Mouse (Mus musculus) CD8-positive naive resting alpha-beta T cell, adult 57 days (primary cell): ENCODE results near the gene Atxn2l. TPM values are rescaled to one million over a fixed set of nuclear protein-coding genes. Genes with fewer than 3 reads are reported as not detected.

Experiments used
- total RNA-seq: library from RNA; stranded (reverse); gene quantifications from one replicate; pipeline ENCODE4 v1.2.4, GENCODE M21; 2023

The Atxn2l gene
- 201 TPM for total RNA-seq

DNA sequence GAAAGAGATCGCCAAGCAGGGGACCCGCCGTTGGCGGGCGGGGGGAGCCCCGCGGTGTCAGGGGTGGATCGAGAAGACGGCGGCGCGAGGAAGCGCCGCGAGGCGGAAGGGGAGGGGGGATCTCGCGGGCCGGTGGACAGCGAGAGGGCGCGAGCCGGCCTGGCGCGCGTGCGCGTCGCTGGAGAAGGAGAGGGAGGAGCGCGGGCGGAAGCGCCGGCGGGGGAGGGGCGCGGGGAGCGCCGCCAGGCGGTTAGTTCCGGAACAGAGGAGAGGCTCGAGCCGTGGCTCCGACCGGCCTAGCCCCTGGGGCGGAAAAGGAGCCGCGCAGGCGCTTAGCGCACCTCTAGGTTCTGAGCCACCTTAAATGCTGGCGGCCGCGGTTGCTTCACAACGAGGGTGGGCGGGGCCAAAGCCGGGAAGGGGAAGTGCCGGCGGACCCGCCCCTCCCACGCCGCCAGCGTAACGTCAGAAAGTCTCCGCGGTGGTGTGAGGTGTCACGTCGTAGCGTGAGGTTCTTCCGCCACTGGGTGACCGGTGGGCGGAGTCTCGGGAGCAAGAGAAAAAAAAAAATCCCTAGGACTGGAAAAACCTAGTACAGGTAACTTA, at the start of gene Atxn2l:
Atxn2l (minus strand) TSS at position 165 of the 606 bp plus-strand sequence.

GRCm38 (mm10) chr7:126487052-126487483, 16.2 kb downstream of the Atxn2l start, which contains the start of gene Tufm:
Gene Tufm (plus strand): TSS chr7:126487361.

GRCm38 (mm10) chr7:126474993-126475581, 28.1 kb downstream of the Atxn2l start, which contains the start of gene Sh2b1:
Gene Sh2b1 (minus strand): TSS chr7:126475424.

DNA sequence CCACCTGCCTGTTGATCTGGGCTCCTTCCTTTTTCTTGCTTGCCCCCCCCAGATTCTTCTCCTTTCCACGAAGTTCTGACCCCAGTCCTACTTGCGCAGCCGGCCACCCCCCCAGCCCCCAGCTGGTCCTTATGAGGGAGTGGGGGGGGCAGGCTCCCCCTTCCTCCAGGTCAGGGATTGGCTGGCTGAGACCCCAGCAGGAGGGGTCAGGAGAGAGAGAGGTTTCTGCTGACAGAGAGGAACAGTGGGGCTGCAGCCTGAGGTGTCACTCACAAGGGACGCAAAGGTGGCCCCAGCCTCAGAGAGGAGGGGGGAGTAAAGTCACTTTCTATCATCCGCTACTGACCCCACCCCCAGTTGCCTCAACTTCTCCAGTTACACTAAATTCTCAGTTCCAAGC, 40.2 kb downstream of the Atxn2l start, which contains the start of gene Atp2a1:
Atp2a1 (minus strand) TSS at position 105 of the 400 bp plus-strand sequence.

Other genes with a start within 250 kb of the Atxn2l start
- gene Sbk1, start 230.8 kb downstream of the Atxn2l start, total RNA-seq, result 59.1 TPM
- gene Lat, start 133.9 kb downstream of the Atxn2l start, total RNA-seq, result 568 TPM
- gene Spns1, start 126.0 kb downstream of the Atxn2l start, total RNA-seq, result 86.1 TPM
- gene Nfatc2ip, start 106.7 kb downstream of the Atxn2l start, total RNA-seq, result 22.8 TPM
- gene Cd19, start 88.5 kb downstream of the Atxn2l start, total RNA-seq, result 78.2 TPM
- 36.5 TPM for gene Rabep2, start 74.7 kb downstream of the Atxn2l start, total RNA-seq
- gene Atp2a1, start 40.3 kb downstream of the Atxn2l start, total RNA-seq, result 1.3 TPM
- 93.6 TPM for gene Sh2b1, start 28.0 kb downstream of the Atxn2l start, total RNA-seq
- gene Tufm, start 16.1 kb downstream of the Atxn2l start, total RNA-seq, result 43.1 TPM
- gene Eif3c, start 63.0 kb upstream of the Atxn2l start, total RNA-seq, result 132 TPM
- 3.3 TPM for gene Apobr, start 81.5 kb upstream of the Atxn2l start, total RNA-seq
- 99.4 TPM for gene Cln3, start 82.4 kb upstream of the Atxn2l start, total RNA-seq
- gene Il27, start 91.5 kb upstream of the Atxn2l start, total RNA-seq, result not detected
- gene Nupr1, start 127.4 kb upstream of the Atxn2l start, total RNA-seq, result not detected
- gene Sgf29, start 145.9 kb upstream of the Atxn2l start, total RNA-seq, result 56.0 TPM
- not detected for gene Sult1a1, start 173.0 kb upstream of the Atxn2l start, total RNA-seq
- gene Bola2, start 192.0 kb upstream of the Atxn2l start, total RNA-seq, result 174 TPM
- 7.5 TPM for gene Slx1b, start 192.3 kb upstream of the Atxn2l start, total RNA-seq
- 1,247 TPM for gene Coro1a, start 204.3 kb upstream of the Atxn2l start, total RNA-seq